ENCODE assay signal across 16 mouse cellular contexts in the genomic region with DNA sequence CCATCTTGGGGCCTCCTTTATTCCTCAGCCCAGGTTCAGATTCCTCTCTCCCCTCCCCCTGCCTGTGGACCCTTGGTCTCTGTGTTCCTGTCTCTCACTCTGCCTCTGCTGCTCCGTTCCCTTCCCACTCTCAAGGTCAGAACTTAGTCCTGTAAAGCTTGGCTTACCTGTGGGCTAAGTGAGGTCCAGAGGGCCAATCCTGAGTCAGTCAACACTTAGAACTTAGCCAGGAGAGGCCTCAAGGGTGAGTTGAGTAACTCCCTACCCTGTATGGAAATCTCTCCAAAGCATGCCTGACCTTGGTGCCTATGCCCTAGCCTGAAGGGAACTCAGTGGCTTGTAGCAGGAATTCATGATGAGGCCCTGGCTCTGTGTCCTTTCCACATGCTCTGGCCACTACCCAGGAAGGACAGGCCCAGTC. TPM values are rescaled to one million over a fixed set of nuclear protein-coding genes. Genes with fewer than 3 reads are reported as not detected.
DNase-seq lines count a peak whose midpoint lies in the region; ATAC-seq lines count a peak whose summit lies in the region.
"Had no signal": no experiment of that assay in that cellular context is flagged by ENCODE, and none has a peak within 500 bp of the region (broad histone marks: within the 10 kb centered on the region; RNA-seq: fewer than 3 reads in every experiment).

No protein-coding gene starts in this region.

- no peak overlapping the region for H3K9ac ChIP-seq in kidney, embryonic 16.5 days (replicated peaks; ENCODE audit: low read length)
- H3K9ac ChIP-seq: heart, embryonic 12.5 days; hindbrain, embryonic 12.5 days; intestine, embryonic 15.5 days; liver, embryonic 13.5 days had no signal

- no peak overlapping the region for H3K4me3 ChIP-seq in kidney, embryonic 16.5 days (ENCODE audit: low read length)
- H3K4me3 ChIP-seq: embryonic facial prominence, embryonic 10.5 days; heart, embryonic 12.5 days; hindbrain, embryonic 12.5 days; intestine, embryonic 15.5 days; liver, embryonic 13.5 days had no signal

- H3K4me2 ChIP-seq in kidney, embryonic 16.5 days (replicated peaks; ENCODE audit: low read depth, low read length): no peak overlapping the region
- H3K4me2 ChIP-seq: heart, embryonic 12.5 days; hindbrain, embryonic 12.5 days; intestine, embryonic 15.5 days; liver, embryonic 13.5 days had no signal

- peak; percentile 12 for DNase-seq in adrenal gland, adult 8-10 months
- no peak for DNase-seq in adrenal gland, postnatal 25 days
- peak; percentile 87 for DNase-seq in kidney, adult 11 months
- peak; percentile 47 for DNase-seq in fat pad, adult 2 months (ENCODE audit: extremely low read depth, low read depth, low spot score)
- DNase-seq in lung, postnatal 10 days: peak; percentile 42
- DNase-seq in cerebellum, postnatal 10 days: no peak
- DNase-seq: cerebellum, adult 2 months; left cerebral cortex, postnatal 4 days; liver, embryonic 13.5 days had no signal

- H3K4me1 ChIP-seq in kidney, embryonic 16.5 days (ENCODE audit: insufficient read depth, low read length): no peaks in the 10 kb centered on the region
- H3K4me1 ChIP-seq: hindbrain, embryonic 12.5 days; intestine, embryonic 15.5 days had no signal

- H3K27me3 ChIP-seq in kidney, embryonic 16.5 days (ENCODE audit: insufficient read depth, low read length): no peaks in the 10 kb centered on the region
- H3K27me3 ChIP-seq: heart, embryonic 12.5 days; hindbrain, embryonic 12.5 days; intestine, embryonic 15.5 days; liver, embryonic 13.5 days had no signal

- H3K36me3 ChIP-seq in kidney, embryonic 16.5 days (ENCODE audit: insufficient read depth, low read length): no peaks in the 10 kb centered on the region
- H3K36me3 ChIP-seq: embryonic facial prominence, embryonic 10.5 days; heart, embryonic 12.5 days; hindbrain, embryonic 12.5 days; intestine, embryonic 15.5 days; liver, embryonic 13.5 days had no signal

- ATAC-seq in kidney, embryonic 16.5 days (ENCODE audit: low FRiP score, low TSS enrichment): no peak
- no peak for ATAC-seq in CD4-positive, CD25-positive, alpha-beta regulatory T cell, adult 4 months
- ATAC-seq: intestine, embryonic 15.5 days had no signal

- WGBS in kidney, embryonic 16.5 days: 69% methylated on average over 1 of the region's 1 CpGs

- no peaks in the 10 kb centered on the region for H3K9me3 ChIP-seq in kidney, embryonic 16.5 days (ENCODE audit: low read length)
- H3K9me3 ChIP-seq: embryonic facial prominence, embryonic 10.5 days; heart, embryonic 12.5 days; hindbrain, embryonic 12.5 days; intestine, embryonic 15.5 days; liver, embryonic 13.5 days had no signal

- H3K27ac ChIP-seq in kidney, embryonic 16.5 days (ENCODE audit: low read length): no peak overlapping the region
- H3K27ac ChIP-seq: embryonic facial prominence, embryonic 10.5 days; hindbrain, embryonic 12.5 days; intestine, embryonic 15.5 days; liver, embryonic 13.5 days had no signal

RNA-seq across cellular contexts. Expression of a gene that starts 6.2 kb away (rescaled TPM):
- under 1 TPM; 0.26 to 0.71 (median 0.49) TPM for total RNA-seq in adrenal gland, adult 8-10 months (2022)
- 1.4 and 1.6 TPM in 2 replicates for total RNA-seq in adrenal gland, postnatal 25 days (2021)
- 16.9 and 18.5 TPM in 2 replicates for polyA plus RNA-seq in kidney, embryonic 16.5 days (2015; fragmentation: Nextera tagmentation; extraction: Ambion mirVana)
- 1 to 10 TPM; 6.6 to 8.2 TPM for polyA plus RNA-seq in CD4-positive, CD25-positive, alpha-beta regulatory T cell, adult 4 months (2017; shearing (Covaris generic))

RNA-seq across cellular contexts. Expression of a gene that starts 15.9 kb away (rescaled TPM):
- total RNA-seq in adrenal gland, adult 8-10 months (2022): 1 to 10 TPM; 2.2 to 5.2 (median 2.6) TPM
- 5.8 and 7.8 TPM in 2 replicates for total RNA-seq in adrenal gland, postnatal 25 days (2021)
- 0.81 TPM in 2 replicates for polyA plus RNA-seq in kidney, embryonic 16.5 days (2015; fragmentation: Nextera tagmentation; extraction: Ambion mirVana)
- polyA plus RNA-seq in CD4-positive, CD25-positive, alpha-beta regulatory T cell, adult 4 months (2017; shearing (Covaris generic)): under 1 TPM; 0.33 to 0.55 TPM
- total RNA-seq: neutrophil, adult 5-6 weeks had no signal

RNA-seq across cellular contexts. Expression of a gene that starts 32.6 kb away (rescaled TPM):
- total RNA-seq in adrenal gland, adult 8-10 months (2022): 10 to 100 TPM; 47.4 to 77.6 (median 63.9) TPM
- 63.4 and 73.4 TPM in 2 replicates for total RNA-seq in adrenal gland, postnatal 25 days (2021)
- polyA plus RNA-seq in kidney, embryonic 16.5 days (2015; fragmentation: Nextera tagmentation; extraction: Ambion mirVana): 121 and 123 TPM in 2 replicates
- 10 to 100 TPM; 42.2 to 49.5 TPM for polyA plus RNA-seq in CD4-positive, CD25-positive, alpha-beta regulatory T cell, adult 4 months (2017; shearing (Covaris generic))

RNA-seq across cellular contexts. Expression of a gene that starts 32.6 kb away (rescaled TPM):
- 100 to 1,000 TPM in 1 of 4 experiments, 10 to 100 TPM in 3; 61.0 to 105 (median 84.6) TPM for total RNA-seq in adrenal gland, adult 8-10 months (2022)
- total RNA-seq in adrenal gland, postnatal 25 days (2021): 71.3 and 79.4 TPM in 2 replicates
- polyA plus RNA-seq in kidney, embryonic 16.5 days (2015; fragmentation: Nextera tagmentation; extraction: Ambion mirVana): 231 and 251 TPM in 2 replicates
- polyA plus RNA-seq in CD4-positive, CD25-positive, alpha-beta regulatory T cell, adult 4 months (2017; shearing (Covaris generic)): 10 to 100 TPM; 27.4 to 30.8 TPM

RNA-seq across cellular contexts. Expression of a gene that starts 53.9 kb away (rescaled TPM):
- total RNA-seq in adrenal gland, adult 8-10 months (2022): under 1 TPM; 0.49 to 0.91 (median 0.60) TPM
- total RNA-seq in adrenal gland, postnatal 25 days (2021): 0.30 and 0.33 TPM in 2 replicates
- 0.24 and 0.44 TPM in 2 replicates for polyA plus RNA-seq in kidney, embryonic 16.5 days (2015; fragmentation: Nextera tagmentation; extraction: Ambion mirVana)
- 100 to 1,000 TPM in 1 of 2 experiments, 10 to 100 TPM in 1; 63.9 to 126 TPM for polyA plus RNA-seq in CD4-positive, CD25-positive, alpha-beta regulatory T cell, adult 4 months (2017; shearing (Covaris generic))
- total RNA-seq: left cerebral cortex, postnatal 4 days had no signal

Comparison
In these comparisons a context has a peak if more than half of its experiments do, and no peak if none do; other contexts are left out.
1. DNase-seq: peak in adrenal gland, adult 8-10 months (single experiment), kidney, adult 11 months (single experiment), fat pad, adult 2 months (single experiment) and lung, postnatal 10 days (single experiment); none in adrenal gland, postnatal 25 days (single experiment) and cerebellum, postnatal 10 days (0 of 2).